Mouse (Mus musculus): ENCODE data around the gene Tfap4. TPM values are rescaled to one million over a fixed set of nuclear protein-coding genes. Genes with fewer than 3 reads are reported as not detected.
"Not testable (repeated sequence)": the region's sequence is repeated elsewhere in the genome, so short reads cannot be mapped to it uniquely, and the experiment has no call there.

Gene Tfap4
- polyA plus RNA-seq, 1 experiment = 21.2 TPM

GRCm38 (mm10) chr16:4586531-4587123 is 27.0 kb upstream of the Tfap4 start:
- Histone ChIP-seq H3K9me3 (replicated peaks; ENCODE audit: control insufficient read depth, insufficient read depth, low read length, poor library complexity, severe bottlenecking) (no peaks in the 10 kb centered on the region), H3K4me3 (ENCODE audit: low read depth, low read length) (peak overlapping the region; percentile 58), H3K27ac (ENCODE audit: insufficient read depth, low read length) (peak overlapping the region; percentile 95), H3K36me3 (ENCODE audit: control insufficient read depth, insufficient read depth, low read length, poor library complexity, severe bottlenecking) (no peaks in the 10 kb centered on the region), H3K9ac (ENCODE audit: low read depth, poor library complexity, severe bottlenecking) (peak overlapping the region; percentile 47), H3K4me1 (ENCODE audit: control insufficient read depth, insufficient read depth, low read length) (peaks cover 7% of the 10 kb centered on the region), H3K27me3 (ENCODE audit: control insufficient read depth, insufficient read depth, low read length, poor library complexity, severe bottlenecking) (no peaks in the 10 kb centered on the region)
- TF ChIP-seq EP300 (IDR thresholded peaks at IDR 0.05; ENCODE audit: insufficient read depth, low read depth, low read length) (0 out of 2 replicates have a peak, but pooled peaks have one; percentile 44), POLR2A (IDR thresholded peaks at IDR 0.05; ENCODE audit: insufficient read depth, low read length) (peak; percentile 37), CTCF (IDR thresholded peaks at IDR 0.05; ENCODE audit: low read depth, low read length) (no peak)

DNA sequence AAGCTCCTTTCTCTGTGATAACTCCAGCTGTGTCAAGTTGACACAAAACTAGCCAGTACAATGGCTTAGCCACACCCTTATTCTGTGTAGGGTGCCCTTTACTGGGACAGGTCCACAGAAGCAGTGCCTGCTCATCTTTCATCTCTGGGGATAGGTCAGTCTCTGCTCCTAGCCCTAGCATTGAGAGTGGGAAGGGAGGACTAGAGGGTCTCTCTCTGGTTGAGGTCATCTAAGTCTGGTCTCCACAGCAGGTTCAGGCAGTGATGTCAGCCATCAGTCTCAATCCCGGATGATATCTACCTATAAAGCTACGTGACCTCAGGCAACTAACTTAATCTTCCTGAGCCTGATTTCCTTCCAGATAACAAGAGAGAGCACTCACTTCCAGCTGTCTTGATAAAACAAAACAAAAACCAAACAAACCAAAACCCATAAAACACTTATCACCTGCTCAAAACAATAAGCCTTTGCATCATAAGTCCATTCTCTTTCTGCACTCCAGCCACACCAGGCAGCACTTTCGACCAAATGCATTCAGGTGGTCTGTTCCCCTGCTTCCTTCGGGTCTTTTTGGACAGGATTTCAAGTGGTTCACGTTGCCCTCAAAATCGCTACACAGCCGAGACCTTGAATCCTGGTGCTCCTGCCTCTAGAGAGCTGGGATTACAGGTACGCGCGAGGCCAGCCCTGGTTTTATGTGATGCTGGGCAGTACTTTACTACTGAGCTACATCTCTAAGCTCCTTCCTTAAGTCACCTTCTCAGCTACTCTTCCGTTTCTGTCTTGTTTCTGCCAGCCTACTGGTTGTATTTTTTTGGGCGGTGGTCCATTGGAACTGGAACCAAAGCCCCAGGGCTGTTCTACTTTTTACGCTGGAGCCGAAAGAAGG is 26.2 kb upstream of the Tfap4 start:
- TF ChIP-seq EP300 (IDR thresholded peaks at IDR 0.05; ENCODE audit: insufficient read depth, low read depth, low read length) (no peak), CTCF (IDR thresholded peaks at IDR 0.05; ENCODE audit: low read depth, low read length) (no peak), POLR2A (IDR thresholded peaks at IDR 0.05; ENCODE audit: insufficient read depth, low read length) (no peak)

DNA sequence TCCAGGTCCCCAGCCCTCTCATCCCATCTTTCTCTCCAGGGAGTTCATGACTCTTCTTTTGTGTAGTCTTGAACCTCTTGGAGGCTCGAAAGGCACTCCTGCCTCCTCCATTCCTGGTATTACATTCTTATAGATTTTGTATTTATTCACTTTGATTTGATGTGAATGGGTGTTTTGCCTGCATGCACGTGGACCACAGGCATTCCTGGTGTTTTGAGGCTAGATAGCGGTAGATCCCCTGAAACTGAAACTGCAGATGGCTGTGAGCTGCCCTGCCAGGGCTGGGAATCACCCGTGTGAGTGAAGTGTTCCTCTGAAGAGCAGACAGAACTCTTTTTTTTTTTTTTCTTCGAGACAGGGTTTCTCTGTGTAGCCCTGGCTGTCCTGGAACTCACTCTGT is 24.8 kb upstream of the Tfap4 start:
- TF ChIP-seq POLR2A (IDR thresholded peaks at IDR 0.05; ENCODE audit: insufficient read depth, low read length) (no peak), CTCF (IDR thresholded peaks at IDR 0.05; ENCODE audit: low read depth, low read length) (no peak), EP300 (IDR thresholded peaks at IDR 0.05; ENCODE audit: insufficient read depth, low read depth, low read length) (no peak)
- peaks cover 7% of the 10 kb centered on the region for H3K4me1 ChIP-seq (ENCODE audit: control insufficient read depth, insufficient read depth, low read length)
- no peaks in the 10 kb centered on the region for H3K36me3 ChIP-seq (ENCODE audit: control insufficient read depth, insufficient read depth, low read length, poor library complexity, severe bottlenecking)
- H3K4me3 ChIP-seq (ENCODE audit: low read depth, low read length) = no peak overlapping the region
- no peak overlapping the region for H3K27ac ChIP-seq (ENCODE audit: insufficient read depth, low read length)
- no peaks in the 10 kb centered on the region for H3K9me3 ChIP-seq (replicated peaks; ENCODE audit: control insufficient read depth, insufficient read depth, low read length, poor library complexity, severe bottlenecking)
- no peak overlapping the region for H3K9ac ChIP-seq (ENCODE audit: low read depth, poor library complexity, severe bottlenecking)
- H3K27me3 ChIP-seq (ENCODE audit: control insufficient read depth, insufficient read depth, low read length, poor library complexity, severe bottlenecking) = no peaks in the 10 kb centered on the region

More for the DNA sequence above, 26.2 kb upstream of the Tfap4 start:
- no peaks in the 10 kb centered on the region for H3K9me3 ChIP-seq (replicated peaks; ENCODE audit: control insufficient read depth, insufficient read depth, low read length, poor library complexity, severe bottlenecking)
- H3K4me1 ChIP-seq (ENCODE audit: control insufficient read depth, insufficient read depth, low read length) = peaks cover 7% of the 10 kb centered on the region
- no peaks in the 10 kb centered on the region for H3K27me3 ChIP-seq (ENCODE audit: control insufficient read depth, insufficient read depth, low read length, poor library complexity, severe bottlenecking)
- H3K36me3 ChIP-seq (ENCODE audit: control insufficient read depth, insufficient read depth, low read length, poor library complexity, severe bottlenecking) = no peaks in the 10 kb centered on the region
- peak overlapping the region; percentile 36 for H3K4me3 ChIP-seq (ENCODE audit: low read depth, low read length)
- 0 out of 2 replicates have a peak overlapping the region, but pooled peaks have one; percentile 21 for H3K9ac ChIP-seq (ENCODE audit: low read depth, poor library complexity, severe bottlenecking)
- H3K27ac ChIP-seq (ENCODE audit: insufficient read depth, low read length) = peak overlapping the region; percentile 70

- H3K27me3 ChIP-seq (ENCODE audit: control insufficient read depth, insufficient read depth, low read length, poor library complexity, severe bottlenecking) = no peaks in the 10 kb centered on the region
- peaks cover 9% of the 10 kb centered on the region for H3K4me1 ChIP-seq (ENCODE audit: control insufficient read depth, insufficient read depth, low read length)
- H3K27ac ChIP-seq (ENCODE audit: insufficient read depth, low read length) = no peak overlapping the region
- H3K9me3 ChIP-seq (replicated peaks; ENCODE audit: control insufficient read depth, insufficient read depth, low read length, poor library complexity, severe bottlenecking) = no peaks in the 10 kb centered on the region
- no peak overlapping the region for H3K4me3 ChIP-seq (ENCODE audit: low read depth, low read length)
- H3K36me3 ChIP-seq (ENCODE audit: control insufficient read depth, insufficient read depth, low read length, poor library complexity, severe bottlenecking) = no peaks in the 10 kb centered on the region
- TF ChIP-seq POLR2A (IDR thresholded peaks at IDR 0.05; ENCODE audit: insufficient read depth, low read length) (no peak), CTCF (IDR thresholded peaks at IDR 0.05; ENCODE audit: low read depth, low read length) (no peak), EP300 (IDR thresholded peaks at IDR 0.05; ENCODE audit: insufficient read depth, low read depth, low read length) (no peak)
- no peak overlapping the region for H3K9ac ChIP-seq (ENCODE audit: low read depth, poor library complexity, severe bottlenecking)
Observed at GRCm38 (mm10) chr16:4583807-4584206, 24.2 kb upstream of the Tfap4 start.

- H3K27me3 ChIP-seq (ENCODE audit: control insufficient read depth, insufficient read depth, low read length, poor library complexity, severe bottlenecking); H3K9me3 ChIP-seq (replicated peaks; ENCODE audit: control insufficient read depth, insufficient read depth, low read length, poor library complexity, severe bottlenecking); H3K4me3 ChIP-seq (ENCODE audit: low read depth, low read length); H3K36me3 ChIP-seq (ENCODE audit: control insufficient read depth, insufficient read depth, low read length, poor library complexity, severe bottlenecking); H3K27ac ChIP-seq (ENCODE audit: insufficient read depth, low read length); H3K9ac ChIP-seq (ENCODE audit: low read depth, poor library complexity, severe bottlenecking); H3K4me1 ChIP-seq (ENCODE audit: control insufficient read depth, insufficient read depth, low read length): not testable (repeated sequence)
Observed at GRCm38 (mm10) chr16:4581179-4581578, 21.5 kb upstream of the Tfap4 start.

GRCm38 (mm10) chr16:4578630-4579029 is 19.0 kb upstream of the Tfap4 start:
- Histone ChIP-seq H3K4me1 (ENCODE audit: control insufficient read depth, insufficient read depth, low read length) (peaks cover 2% of the 10 kb centered on the region), H3K27ac (ENCODE audit: insufficient read depth, low read length) (no peak overlapping the region)
- TF ChIP-seq EP300 (IDR thresholded peaks at IDR 0.05; ENCODE audit: insufficient read depth, low read depth, low read length) (no peak), POLR2A (IDR thresholded peaks at IDR 0.05; ENCODE audit: insufficient read depth, low read length) (no peak), CTCF (IDR thresholded peaks at IDR 0.05; ENCODE audit: low read depth, low read length) (no peak)

More at GRCm38 (mm10) chr16:4578630-4579029, 19.0 kb upstream of the Tfap4 start:
- Histone ChIP-seq H3K9me3 (replicated peaks; ENCODE audit: control insufficient read depth, insufficient read depth, low read length, poor library complexity, severe bottlenecking) (no peaks in the 10 kb centered on the region), H3K27me3 (ENCODE audit: control insufficient read depth, insufficient read depth, low read length, poor library complexity, severe bottlenecking) (no peaks in the 10 kb centered on the region), H3K4me3 (ENCODE audit: low read depth, low read length) (no peak overlapping the region), H3K9ac (ENCODE audit: low read depth, poor library complexity, severe bottlenecking) (no peak overlapping the region), H3K36me3 (ENCODE audit: control insufficient read depth, insufficient read depth, low read length, poor library complexity, severe bottlenecking) (no peaks in the 10 kb centered on the region)
